Mouse (Mus musculus) T-cell, adult 66 days (primary cell): ENCODE data around the gene Gm20441. TPM values are rescaled to one million over a fixed set of nuclear protein-coding genes. Genes with fewer than 3 reads are reported as not detected.

Experiments
- total RNA-seq, 2 experiments: library from RNA; stranded (reverse); gene quantifications; 3 replicates in 1 of 2; 4 replicates in 1 of 2; pipeline ENCODE4 v1.2.4; 2023

The Gm20441 gene
- not detected for total RNA-seq

DNA sequence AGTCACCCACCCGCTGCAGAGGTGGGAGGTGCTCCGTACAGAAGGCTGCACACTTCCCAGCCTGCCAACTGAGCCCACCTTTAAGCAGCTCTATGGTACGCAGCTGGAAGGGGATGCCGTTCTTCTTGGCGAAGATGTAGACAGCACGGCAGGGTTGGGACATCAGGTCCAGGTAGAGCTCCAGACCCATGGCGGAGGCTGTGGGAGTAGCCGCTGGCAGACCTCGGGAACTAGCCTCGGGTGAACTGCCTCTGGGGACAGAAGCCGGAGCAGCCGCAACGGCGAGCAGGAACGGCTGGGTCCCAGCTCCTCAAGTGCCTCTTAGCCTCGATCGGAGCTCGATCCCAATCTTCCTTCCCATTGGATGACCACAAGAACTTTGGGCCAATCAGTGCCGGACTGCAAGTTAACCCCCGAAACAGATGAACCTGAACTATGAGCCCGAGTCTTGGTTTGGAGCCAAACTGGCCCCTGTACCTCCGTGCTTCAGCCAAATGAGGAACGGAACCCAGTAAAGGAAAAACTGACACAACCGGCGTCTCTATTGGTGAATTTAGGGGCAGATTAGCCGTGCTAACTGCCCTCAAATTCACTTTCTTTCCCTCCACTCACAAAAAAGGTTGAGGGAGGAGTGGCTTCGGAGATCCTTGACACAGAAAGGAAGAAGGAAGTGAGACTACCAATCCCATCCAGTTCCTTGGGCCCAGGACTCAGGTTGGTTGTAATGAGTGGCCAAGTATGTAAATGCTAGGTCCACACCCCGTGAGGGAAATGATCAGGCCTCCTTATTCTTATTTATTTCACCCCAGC lies at the start of gene Gm20441, which contains the start of gene Gstt3:
Gene Gm20441 (minus strand): TSS at position 186 of the 810 bp plus-strand sequence.
Gene Gstt3 (minus strand): TSS at position 646 of the 810 bp plus-strand sequence.

GRCm38 (mm10) chr10:75822443-75822842 lies 41.7 kb upstream of the Gm20441 start, which contains the start of gene Gstt4:
Gene Gstt4 (minus strand): TSS chr10:75822543.

GRCm38 (mm10) chr10:75798176-75798696 lies 17.5 kb upstream of the Gm20441 start, which contains the start of gene Gstt1:
Gene Gstt1 (minus strand): TSS chr10:75798584.

DNA sequence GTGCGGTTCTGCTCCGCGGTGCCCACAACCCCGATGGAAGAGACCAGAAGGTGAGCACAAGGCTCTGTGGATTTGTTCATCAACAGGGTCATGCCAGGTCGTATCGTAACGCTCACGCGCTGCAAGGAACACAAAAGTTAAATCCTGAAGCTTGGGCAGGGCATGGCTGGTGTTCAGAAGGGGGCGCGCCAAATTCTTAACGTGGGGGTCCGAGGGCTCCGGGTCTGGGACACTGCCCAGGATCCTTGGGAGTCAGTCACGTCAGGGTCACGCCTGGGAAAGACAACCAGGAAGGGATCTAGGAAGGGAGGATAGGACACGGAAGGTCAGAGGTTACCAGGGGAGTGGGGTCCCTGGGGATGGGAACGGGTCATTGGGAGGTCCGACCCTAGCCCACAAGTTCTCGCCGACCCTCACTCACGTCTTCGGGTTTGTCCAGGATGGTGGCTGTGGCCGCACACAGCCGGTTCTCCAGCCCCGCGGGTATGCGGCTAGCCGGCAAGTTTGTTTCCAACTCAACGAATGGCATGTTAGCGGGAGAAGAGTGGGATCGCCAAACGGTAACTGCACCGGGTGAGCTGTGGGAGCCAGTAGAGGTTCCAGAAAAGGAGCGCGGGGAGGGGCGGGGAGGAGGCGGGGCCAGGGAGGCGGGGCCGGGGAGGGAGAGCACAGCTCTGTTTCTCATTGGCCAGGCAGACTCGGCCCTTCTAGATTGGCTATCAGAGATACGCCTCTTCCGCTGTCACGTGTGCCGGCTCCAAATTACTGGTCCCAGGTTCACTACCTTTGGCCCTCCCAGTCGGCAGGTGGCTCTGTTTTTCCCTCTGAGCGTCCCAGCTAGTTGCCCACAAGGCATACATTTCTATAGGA lies 7.7 kb downstream of the Gm20441 start, which contains the start of gene Ddt:
Gene Ddt (minus strand): TSS at position 620 of the 870 bp plus-strand sequence.

DNA sequence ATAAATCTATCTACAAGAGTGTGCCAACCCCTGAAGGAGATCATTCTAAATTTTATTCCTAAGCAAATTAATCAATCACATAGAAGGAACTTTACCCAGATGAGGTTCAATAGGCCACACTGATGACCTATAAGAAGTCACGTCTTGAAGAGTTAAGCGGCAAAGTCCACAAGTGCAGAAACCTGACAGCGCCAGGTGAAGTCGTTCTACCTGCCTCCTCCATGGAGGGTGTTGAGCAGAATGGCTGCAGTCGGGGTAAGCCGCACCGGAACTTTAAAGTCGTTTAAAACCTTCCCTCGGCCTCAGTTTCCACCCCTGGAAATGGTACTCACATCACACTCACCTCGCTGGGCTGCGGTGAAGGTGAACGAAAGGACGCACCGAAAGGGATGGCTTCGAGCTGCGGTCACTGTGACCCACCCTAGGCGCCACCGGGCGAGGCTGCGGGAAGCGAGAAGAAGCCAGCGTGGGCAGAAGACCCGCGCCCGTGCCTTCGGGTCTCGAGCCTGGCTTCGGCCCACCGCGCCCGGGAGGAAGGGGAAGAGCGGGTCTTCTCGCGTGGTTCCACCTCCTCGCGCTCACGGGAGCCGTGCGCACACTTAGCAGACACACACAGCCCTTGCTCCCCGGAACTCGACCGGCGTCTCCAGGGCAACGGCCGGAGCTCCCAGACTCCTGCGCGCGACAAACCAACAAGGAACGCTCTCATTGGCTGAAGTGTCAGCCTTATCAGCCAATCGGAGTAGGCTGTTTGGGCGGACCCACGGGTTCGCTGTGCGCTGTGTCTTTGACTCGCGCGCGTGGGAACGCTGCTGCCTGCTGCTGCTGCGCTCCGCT lies 16.9 kb downstream of the Gm20441 start, which contains the start of gene Cabin1:
Gene Cabin1 (minus strand): TSS at position 660 of the 837 bp plus-strand sequence.

Other genes starting within 250 kb of the Gm20441 start
- gene Lrrc75b, start 220.6 kb downstream of the Gm20441 start, total RNA-seq = 10 to 100 TPM; 10.4 to 12.5 TPM
- 10 to 100 TPM; 37.4 to 48.9 TPM for gene Ggt1, start 219.3 kb downstream of the Gm20441 start, total RNA-seq
- gene Ggt5, start 191.6 kb downstream of the Gm20441 start, total RNA-seq = 10 to 100 TPM; 21.1 to 25.9 TPM
- 1 to 10 TPM; 4.7 to 7.4 TPM for gene Susd2, start 136.9 kb downstream of the Gm20441 start, total RNA-seq
- gene Cabin1, start 16.6 kb downstream of the Gm20441 start, total RNA-seq = 100 to 1,000 TPM; 103 to 130 TPM
- 10 to 100 TPM; 24.3 to 27.3 TPM for gene Ddt, start 7.5 kb downstream of the Gm20441 start, total RNA-seq
- gene Gstt3, start 460 bp upstream of the Gm20441 start, total RNA-seq = 1 to 10 TPM; 3.7 to 5.7 TPM
- gene Gstt1, start 17.6 kb upstream of the Gm20441 start, total RNA-seq = not detected
- not detected for gene Gstt4, start 41.6 kb upstream of the Gm20441 start, total RNA-seq
- 10 to 100 TPM; 29.0 to 38.9 TPM for gene Gstt2, start 56.5 kb upstream of the Gm20441 start, total RNA-seq
- gene Mif, start 79.3 kb upstream of the Gm20441 start, total RNA-seq = 100 to 1,000 TPM; 257 to 271 TPM
- 1 to 10 TPM in 1 of 2 experiments, under 1 TPM in 1; 0.93 to 2.0 TPM for gene Derl3, start 112.5 kb upstream of the Gm20441 start, total RNA-seq
- gene Smarcb1, start 140.7 kb upstream of the Gm20441 start, total RNA-seq = 10 to 100 TPM; 52.9 to 53.8 TPM
- 10 to 100 TPM; 21.4 to 24.4 TPM for gene Chchd10, start 152.2 kb upstream of the Gm20441 start, total RNA-seq
- gene Mmp11, start 155.5 kb upstream of the Gm20441 start, total RNA-seq = 1 to 10 TPM in 1 of 2 experiments, under 1 TPM in 1; 0.99 to 3.3 TPM
- not detected for gene Gm867, start 159.7 kb upstream of the Gm20441 start, total RNA-seq
- not detected for gene Vpreb3, start 162.1 kb upstream of the Gm20441 start, total RNA-seq
- under 1 TPM; 0.82 to 0.92 TPM for gene Gm5134, start 173.6 kb upstream of the Gm20441 start, total RNA-seq